Mouse (Mus musculus): ENCODE data around the gene Rad18. TPM values are rescaled to one million over a fixed set of nuclear protein-coding genes. Genes with fewer than 3 reads are reported as not detected.

Rad18 gene
- polyA plus RNA-seq, 1 experiment from 2014 or later: 14.4 TPM

- Histone ChIP-seq H3K9me3 (ENCODE audit: low read length) (no peaks in the 10 kb centered on the region), H3K36me3 (replicated peaks; ENCODE audit: insufficient read depth, low read length) (no peaks in the 10 kb centered on the region), H3K27me3 (ENCODE audit: insufficient read depth, low read length) (no peaks in the 10 kb centered on the region), H3K4me1 (ENCODE audit: insufficient read depth) (peaks cover 8% of the 10 kb centered on the region), H3K27ac (ENCODE audit: low read depth) (no peak overlapping the region), H3K4me2 (ENCODE audit: low read depth, low read length) (no peak overlapping the region), H3K4me3 (ENCODE audit: low read depth, low read length) (no peak overlapping the region), H3K9ac (replicated peaks) (no peak overlapping the region)
- ATAC-seq (no peak), DNase-seq (no peak)
- TF ChIP-seq CTCF (IDR thresholded peaks at IDR 0.05; ENCODE audit: low read depth): no peak
- TF ChIP-seq EP300 (IDR thresholded peaks at IDR 0.05; ENCODE audit: low read depth): no peak
- 67% methylated on average over 1 of the region's 1 CpGs for WGBS (ENCODE audit: insufficient replicate concordance)
These were observed 2.6 kb upstream of the Rad18 start for GRCm38 (mm10) chr6:112699115-112699514.

DNA sequence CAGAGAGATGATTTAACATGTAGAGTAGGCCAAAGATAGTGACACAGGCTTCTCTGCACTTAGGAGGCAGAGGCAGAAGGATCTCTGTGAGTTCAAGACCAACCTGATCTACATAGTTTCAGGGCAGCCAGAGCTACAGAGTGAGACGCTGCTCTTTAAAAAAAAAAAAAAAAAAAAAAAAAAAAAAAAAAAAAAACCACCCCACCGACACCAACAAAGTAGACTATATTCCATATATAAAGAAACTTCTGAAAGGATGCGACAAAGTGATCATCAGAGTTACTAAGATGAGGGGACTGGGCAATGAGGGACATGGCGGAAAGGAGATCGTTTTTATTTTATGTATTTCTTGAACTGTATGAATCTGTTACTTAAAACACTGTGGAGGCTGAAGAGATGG is 2.0 kb downstream of the Rad18 start:
- no peaks in the 10 kb centered on the region for H3K27me3 ChIP-seq (ENCODE audit: insufficient read depth, low read length)
- no peaks in the 10 kb centered on the region for H3K9me3 ChIP-seq (ENCODE audit: low read length)
- H3K9ac ChIP-seq (replicated peaks): no peak overlapping the region
- DNase-seq (no peak), ATAC-seq (no peak)
- H3K4me1 ChIP-seq (ENCODE audit: insufficient read depth): peaks cover 8% of the 10 kb centered on the region
- H3K36me3 ChIP-seq (replicated peaks; ENCODE audit: insufficient read depth, low read length): peaks cover 4% of the 10 kb centered on the region; the same call in 1 of the 2 replicates
- H3K4me3 ChIP-seq (ENCODE audit: low read depth, low read length): no peak overlapping the region
- H3K27ac ChIP-seq (ENCODE audit: low read depth): no peak overlapping the region
- TF ChIP-seq EP300 (IDR thresholded peaks at IDR 0.05; ENCODE audit: low read depth) (no peak), CTCF (IDR thresholded peaks at IDR 0.05; ENCODE audit: low read depth) (no peak)
- H3K4me2 ChIP-seq (ENCODE audit: low read depth, low read length): 0 out of 2 replicates have a peak overlapping the region, but pooled peaks have one; percentile 85
- 93% methylated on average over 5 of the region's 5 CpGs for WGBS (ENCODE audit: insufficient replicate concordance)

- ATAC-seq (no peak), DNase-seq (no peak)
- Histone ChIP-seq H3K9ac (replicated peaks) (no peak overlapping the region), H3K9me3 (ENCODE audit: low read length) (no peaks in the 10 kb centered on the region), H3K4me3 (ENCODE audit: low read depth, low read length) (no peak overlapping the region), H3K27me3 (ENCODE audit: insufficient read depth, low read length) (no peaks in the 10 kb centered on the region), H3K4me2 (ENCODE audit: low read depth, low read length) (no peak overlapping the region), H3K36me3 (replicated peaks; ENCODE audit: insufficient read depth, low read length) (peaks cover 5% of the 10 kb centered on the region; the same call in 1 of the 2 replicates), H3K27ac (ENCODE audit: low read depth) (no peak overlapping the region), H3K4me1 (ENCODE audit: insufficient read depth) (0 out of 2 replicates have a peak, but pooled peaks cover 3% of the 10 kb centered on the region)
- TF ChIP-seq CTCF (IDR thresholded peaks at IDR 0.05; ENCODE audit: low read depth) (no peak), EP300 (IDR thresholded peaks at IDR 0.05; ENCODE audit: low read depth) (no peak)
- 90% methylated on average over 1 of the region's 1 CpGs for WGBS (ENCODE audit: insufficient replicate concordance)
These were observed 5.0 kb downstream of the Rad18 start for GRCm38 (mm10) chr6:112691523-112691922.

DNA sequence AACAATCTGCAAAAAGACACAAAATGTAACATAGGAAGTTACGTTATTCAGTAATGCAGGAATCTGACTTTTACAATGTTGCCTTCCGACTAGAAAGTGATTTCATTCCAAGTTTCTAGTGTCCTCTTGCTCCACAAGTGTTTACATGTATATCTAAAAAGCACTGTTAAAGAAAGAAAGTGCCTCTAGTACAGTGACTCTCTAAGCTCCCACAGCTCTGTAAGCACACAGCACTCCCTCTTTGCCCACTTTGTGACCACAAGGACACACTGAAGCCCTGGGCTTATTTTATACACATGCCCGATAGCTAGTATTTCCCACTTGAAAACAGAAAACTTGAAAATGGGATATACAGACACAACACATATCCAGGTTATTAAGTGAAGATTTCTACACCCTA is 8.5 kb downstream of the Rad18 start:
- no peak overlapping the region for H3K4me2 ChIP-seq (ENCODE audit: low read depth, low read length)
- no peak for TF ChIP-seq EP300 (IDR thresholded peaks at IDR 0.05; ENCODE audit: low read depth)
- no peak overlapping the region for H3K27ac ChIP-seq (ENCODE audit: low read depth)
- H3K4me3 ChIP-seq (ENCODE audit: low read depth, low read length): no peak overlapping the region
- peaks cover 11% of the 10 kb centered on the region for H3K36me3 ChIP-seq (replicated peaks; ENCODE audit: insufficient read depth, low read length)
- H3K27me3 ChIP-seq (ENCODE audit: insufficient read depth, low read length): no peaks in the 10 kb centered on the region
- no peak for ATAC-seq
- H3K9me3 ChIP-seq (ENCODE audit: low read length): no peaks in the 10 kb centered on the region
- WGBS (ENCODE audit: insufficient replicate concordance): 89% methylated on average over 3 of the region's 3 CpGs
- DNase-seq: no peak
- H3K9ac ChIP-seq (replicated peaks): no peak overlapping the region
- H3K4me1 ChIP-seq (ENCODE audit: insufficient read depth): peaks cover 3% of the 10 kb centered on the region; the same call in 1 of the 2 replicates

GRCm38 (mm10) chr6:112686485-112686884 is 10.0 kb downstream of the Rad18 start:
- no peak overlapping the region for H3K4me2 ChIP-seq (ENCODE audit: low read depth, low read length)
- H3K4me3 ChIP-seq (ENCODE audit: low read depth, low read length): no peak overlapping the region
- no peak overlapping the region for H3K9ac ChIP-seq (replicated peaks)
- peaks cover 8% of the 10 kb centered on the region for H3K36me3 ChIP-seq (replicated peaks; ENCODE audit: insufficient read depth, low read length)
- WGBS (ENCODE audit: insufficient replicate concordance): 57% methylated on average over 7 of the region's 7 CpGs
- no peaks in the 10 kb centered on the region for H3K9me3 ChIP-seq (ENCODE audit: low read length)
- peaks cover 3% of the 10 kb centered on the region; the same call in 1 of the 2 replicates for H3K4me1 ChIP-seq (ENCODE audit: insufficient read depth)
- H3K27ac ChIP-seq (ENCODE audit: low read depth): no peak overlapping the region
- no peak for DNase-seq
- H3K27me3 ChIP-seq (ENCODE audit: insufficient read depth, low read length): no peaks in the 10 kb centered on the region
- no peak for TF ChIP-seq CTCF (IDR thresholded peaks at IDR 0.05; ENCODE audit: low read depth)
- TF ChIP-seq EP300 (IDR thresholded peaks at IDR 0.05; ENCODE audit: low read depth): no peak
- no peak for ATAC-seq

GRCm38 (mm10) chr6:112684065-112684464 is 12.4 kb downstream of the Rad18 start:
- H3K27me3 ChIP-seq (ENCODE audit: insufficient read depth, low read length): no peaks in the 10 kb centered on the region
- H3K4me3 ChIP-seq (ENCODE audit: low read depth, low read length): no peak overlapping the region
- no peak overlapping the region for H3K9ac ChIP-seq (replicated peaks)
- H3K36me3 ChIP-seq (replicated peaks; ENCODE audit: insufficient read depth, low read length): peaks cover 21% of the 10 kb centered on the region; the same call in 1 of the 2 replicates
- TF ChIP-seq EP300 (IDR thresholded peaks at IDR 0.05; ENCODE audit: low read depth) (no peak), CTCF (IDR thresholded peaks at IDR 0.05; ENCODE audit: low read depth) (no peak)
- peaks cover 3% of the 10 kb centered on the region; the same call in 1 of the 2 replicates for H3K4me1 ChIP-seq (ENCODE audit: insufficient read depth)
- DNase-seq: no peak
- 80% methylated on average over 2 of the region's 2 CpGs for WGBS (ENCODE audit: insufficient replicate concordance)
- no peaks in the 10 kb centered on the region for H3K9me3 ChIP-seq (ENCODE audit: low read length)
- peak overlapping the region; percentile 52 for H3K27ac ChIP-seq (ENCODE audit: low read depth)
- ATAC-seq: peak; percentile 74
- no peak overlapping the region for H3K4me2 ChIP-seq (ENCODE audit: low read depth, low read length)

- 86% methylated on average over 5 of the region's 5 CpGs for WGBS (ENCODE audit: insufficient replicate concordance)
- H3K36me3 ChIP-seq (replicated peaks; ENCODE audit: insufficient read depth, low read length): peaks cover 7% of the 10 kb centered on the region; the same call in 1 of the 2 replicates
- H3K4me3 ChIP-seq (ENCODE audit: low read depth, low read length): no peak overlapping the region
- TF ChIP-seq EP300 (IDR thresholded peaks at IDR 0.05; ENCODE audit: low read depth) (no peak), CTCF (IDR thresholded peaks at IDR 0.05; ENCODE audit: low read depth) (no peak)
- H3K4me2 ChIP-seq (ENCODE audit: low read depth, low read length): no peak overlapping the region
- no peak for DNase-seq
- no peaks in the 10 kb centered on the region for H3K27me3 ChIP-seq (ENCODE audit: insufficient read depth, low read length)
- no peak for ATAC-seq
- H3K27ac ChIP-seq (ENCODE audit: low read depth): no peak overlapping the region
- H3K9ac ChIP-seq (replicated peaks): no peak overlapping the region
- no peaks in the 10 kb centered on the region for H3K4me1 ChIP-seq (ENCODE audit: insufficient read depth)
- no peaks in the 10 kb centered on the region for H3K9me3 ChIP-seq (ENCODE audit: low read length)
These were observed 64.4 kb downstream of the Rad18 start for GRCm38 (mm10) chr6:112632071-112632470.
